Mouse (Mus musculus) hindbrain, embryonic 12.5 days (tissue): ENCODE results near the gene Rab3b. TPM values are rescaled to one million over a fixed set of nuclear protein-coding genes. Genes with fewer than 3 reads are reported as not detected.
"Not testable (repeated sequence)": the region's sequence is repeated elsewhere in the genome, so short reads cannot be mapped to it uniquely, and the experiment has no call there.

Experiments
- ATAC-seq: fragments of 200-750 bp; cut with Nextera tagmentation; 2 replicates; pipeline ENCODE4 v1.8.0; 2017; ENCODE audit warnings: moderate TSS enrichment; ENCODE audit not compliant: low FRiP score
- H3K27ac ChIP-seq: fragments of 300-500 bp; sonication (generic); 2 replicates; pipeline ENCODE4 v1.5.1; 2016; ENCODE audit warnings: mild to moderate bottlenecking
- H3K27me3 ChIP-seq: fragments of 300-500 bp; sonication (generic); 2 replicates; pipeline ENCODE4 v1.6.1; 2016; ENCODE audit warnings: mild to moderate bottlenecking
- H3K36me3 ChIP-seq: fragments of 300-500 bp; sonication (generic); 2 replicates; pipeline ENCODE4 v1.6.1; 2016; ENCODE audit warnings: mild to moderate bottlenecking
- H3K4me1 ChIP-seq: fragments of 300-500 bp; sonication (generic); 2 replicates; pipeline ENCODE4 v1.6.1; 2016
- H3K4me2 ChIP-seq: fragments of 300-500 bp; sonication (generic); replicated peaks from 2 replicates; pipeline ENCODE4 v1.6.1; 2016; ENCODE audit warnings: mild to moderate bottlenecking
- H3K4me3 ChIP-seq: fragments of 300-500 bp; sonication (generic); 2 replicates; pipeline ENCODE4 v1.5.1; 2016; ENCODE audit warnings: mild to moderate bottlenecking
- H3K9ac ChIP-seq: fragments of 300-500 bp; sonication (generic); 2 replicates; pipeline ENCODE4 v1.6.1; 2016; ENCODE audit warnings: mild to moderate bottlenecking, moderate library complexity
- H3K9me3 ChIP-seq: fragments of 300-500 bp; sonication (generic); replicated peaks from 2 replicates; pipeline ENCODE4 v1.6.1; 2016; ENCODE audit warnings: mild to moderate bottlenecking
- WGBS: fragments of 180-500 bp; shearing (Covaris S2); methylation state at CpG from one replicate; pipeline ENCODE4 v1.1.7; 2016; 5-methylcytosine and 5-hydroxymethylcytosine counted together
- polyA plus RNA-seq: library from polyadenylated mRNA; unstranded; fragments of >200 nt; fragmentation: Nextera tagmentation; extraction: Ambion mirVana; gene quantifications from 2 replicates; pipeline ENCODE4 v1.2.1, GENCODE M21; 2016

Gene Rab3b
- polyA plus RNA-seq, 1 experiment from 2014 or later = 45.5 TPM

DNA sequence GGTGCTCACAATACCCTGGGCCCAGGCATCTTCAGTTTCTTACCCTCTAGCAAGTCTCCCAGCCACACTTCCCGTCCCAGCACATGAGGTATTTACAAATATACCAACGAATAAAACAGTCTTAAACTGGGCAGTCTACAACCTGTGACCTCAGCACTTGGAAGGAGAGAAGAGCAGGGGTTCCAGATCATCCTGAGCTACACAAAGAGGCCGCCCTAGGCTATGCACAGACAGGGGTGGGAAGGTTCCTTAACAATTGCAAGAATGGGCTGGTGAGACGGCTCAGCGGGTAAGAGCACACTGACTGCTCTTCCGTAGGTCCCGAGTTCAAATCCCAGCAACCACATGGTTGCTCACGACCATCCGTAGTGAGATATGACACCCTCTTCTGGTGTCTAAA lies 24.5 kb downstream of the Rab3b start:
- H3K4me2 ChIP-seq = no peak overlapping the region
- peaks cover 19% of the 10 kb centered on the region for H3K4me1 ChIP-seq
- 89% methylated on average over 9 of the region's 9 CpGs for WGBS
- no peak overlapping the region for H3K27ac ChIP-seq
- no peak overlapping the region for H3K9ac ChIP-seq
- no peak overlapping the region for H3K4me3 ChIP-seq
- H3K9me3 ChIP-seq = no peaks in the 10 kb centered on the region
- no peaks in the 10 kb centered on the region for H3K36me3 ChIP-seq
- ATAC-seq = no peak
- H3K27me3 ChIP-seq = no peaks in the 10 kb centered on the region

DNA sequence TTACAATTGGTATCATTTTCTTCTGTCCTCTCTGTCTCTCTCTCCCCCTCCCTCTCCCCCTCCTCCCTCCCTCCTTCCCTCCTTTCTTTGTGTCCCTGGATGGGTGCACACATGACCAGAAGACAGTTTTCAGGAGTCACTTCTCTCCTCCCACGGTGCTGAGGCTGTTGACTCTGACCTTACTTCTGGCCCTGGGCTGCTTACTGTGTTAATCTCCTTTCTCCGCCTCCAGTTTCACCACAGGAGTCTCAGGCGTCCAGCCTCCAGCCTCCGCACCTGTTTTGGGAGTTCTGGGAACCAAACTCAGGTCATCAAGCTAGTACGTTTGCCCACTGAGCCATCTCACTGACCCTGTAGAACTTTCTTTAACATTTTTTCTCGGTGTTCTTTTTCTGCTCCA lies 25.2 kb downstream of the Rab3b start:
- Histone ChIP-seq H3K27me3 (no peaks in the 10 kb centered on the region), H3K4me3 (no peak overlapping the region), H3K9me3 (no peaks in the 10 kb centered on the region), H3K36me3 (no peaks in the 10 kb centered on the region), H3K27ac (no peak overlapping the region), H3K4me1 (peaks cover 18% of the 10 kb centered on the region), H3K9ac (no peak overlapping the region), H3K4me2 (no peak overlapping the region)
- ATAC-seq = no peak
- 42% methylated on average over 6 of the region's 6 CpGs for WGBS

DNA sequence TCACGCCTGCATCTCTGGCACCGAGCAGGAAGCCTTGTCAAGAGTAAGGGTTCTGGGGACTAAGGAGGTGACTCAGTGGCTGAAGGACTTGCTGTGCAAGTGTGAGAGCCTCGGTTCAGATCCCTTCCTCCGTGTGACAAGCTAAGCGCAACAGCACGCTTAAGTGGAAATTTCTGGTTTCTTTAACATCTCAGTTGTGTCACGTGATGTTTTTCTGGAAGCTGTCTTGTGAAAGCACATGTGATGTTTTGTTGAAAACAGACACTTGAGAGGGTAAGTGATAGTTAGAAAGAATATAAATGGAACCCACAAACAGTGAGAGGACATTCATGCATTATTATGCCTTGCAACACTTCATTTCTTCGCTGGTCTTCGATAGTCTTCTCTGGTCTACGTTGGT lies 25.9 kb downstream of the Rab3b start:
- H3K27me3 ChIP-seq = no peaks in the 10 kb centered on the region
- WGBS = 91% methylated on average over 10 of the region's 10 CpGs

DNA sequence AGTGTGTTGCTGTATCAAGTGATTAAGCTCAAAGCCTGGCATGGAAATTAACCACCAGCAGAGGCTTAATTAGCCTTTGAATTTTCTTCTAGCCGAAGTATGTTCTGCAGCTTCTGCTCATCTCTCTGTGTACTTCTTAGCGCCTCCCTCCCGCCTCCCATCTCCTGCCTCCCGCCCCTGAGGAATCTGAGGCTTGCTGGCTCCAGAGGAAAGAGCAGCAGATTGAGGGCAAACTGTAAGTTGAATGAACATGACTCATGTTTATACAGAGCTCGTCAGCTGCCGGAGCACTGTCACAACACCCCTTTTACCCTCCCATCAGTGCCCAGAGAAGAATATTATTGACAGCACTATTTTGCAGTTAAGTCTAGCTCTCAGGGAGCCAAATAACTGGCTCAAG lies 27.0 kb downstream of the Rab3b start:
- Histone ChIP-seq H3K4me3 (no peak overlapping the region), H3K4me1 (peaks cover 9% of the 10 kb centered on the region; the same call in 1 of the 2 replicates), H3K36me3 (no peaks in the 10 kb centered on the region), H3K27ac (no peak overlapping the region), H3K27me3 (no peaks in the 10 kb centered on the region), H3K4me2 (no peak overlapping the region), H3K9ac (no peak overlapping the region), H3K9me3 (no peaks in the 10 kb centered on the region)
- ATAC-seq = no peak
- 36% methylated on average over 6 of the region's 6 CpGs for WGBS

More for the DNA sequence above, 25.9 kb downstream of the Rab3b start:
- no peak overlapping the region for H3K4me2 ChIP-seq
- H3K9me3 ChIP-seq = no peaks in the 10 kb centered on the region
- no peak overlapping the region for H3K9ac ChIP-seq
- H3K4me1 ChIP-seq = peaks cover 11% of the 10 kb centered on the region
- H3K36me3 ChIP-seq = no peaks in the 10 kb centered on the region
- H3K4me3 ChIP-seq = no peak overlapping the region
- H3K27ac ChIP-seq = no peak overlapping the region
- no peak for ATAC-seq

DNA sequence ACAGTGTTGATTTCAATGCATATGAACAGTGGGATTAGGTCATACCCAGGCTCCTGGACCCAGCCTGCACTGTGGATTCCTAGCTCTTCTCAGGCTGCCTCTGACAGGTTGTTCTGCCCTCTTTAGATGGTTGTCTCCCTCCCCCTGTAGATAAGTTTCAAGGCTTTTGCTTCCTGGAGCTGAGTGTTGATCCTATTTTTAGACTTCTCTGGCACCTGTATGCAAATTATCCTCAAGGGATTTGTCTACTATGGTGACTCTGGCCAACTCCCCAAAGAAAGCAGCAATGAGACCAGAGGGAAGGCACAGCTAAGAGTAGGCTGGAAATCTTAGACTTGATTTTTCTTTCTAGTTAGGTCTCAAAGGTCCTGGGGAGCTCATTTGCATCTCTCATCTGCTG lies 28.6 kb downstream of the Rab3b start:
- no peak overlapping the region for H3K4me2 ChIP-seq
- no peak overlapping the region for H3K9ac ChIP-seq
- H3K27me3 ChIP-seq = no peaks in the 10 kb centered on the region
- H3K4me3 ChIP-seq = no peak overlapping the region
- H3K4me1 ChIP-seq = peaks cover 9% of the 10 kb centered on the region; the same call in 1 of the 2 replicates
- ATAC-seq = no peak
- H3K9me3 ChIP-seq = no peaks in the 10 kb centered on the region
- H3K36me3 ChIP-seq = no peaks in the 10 kb centered on the region
- no peak overlapping the region for H3K27ac ChIP-seq

DNA sequence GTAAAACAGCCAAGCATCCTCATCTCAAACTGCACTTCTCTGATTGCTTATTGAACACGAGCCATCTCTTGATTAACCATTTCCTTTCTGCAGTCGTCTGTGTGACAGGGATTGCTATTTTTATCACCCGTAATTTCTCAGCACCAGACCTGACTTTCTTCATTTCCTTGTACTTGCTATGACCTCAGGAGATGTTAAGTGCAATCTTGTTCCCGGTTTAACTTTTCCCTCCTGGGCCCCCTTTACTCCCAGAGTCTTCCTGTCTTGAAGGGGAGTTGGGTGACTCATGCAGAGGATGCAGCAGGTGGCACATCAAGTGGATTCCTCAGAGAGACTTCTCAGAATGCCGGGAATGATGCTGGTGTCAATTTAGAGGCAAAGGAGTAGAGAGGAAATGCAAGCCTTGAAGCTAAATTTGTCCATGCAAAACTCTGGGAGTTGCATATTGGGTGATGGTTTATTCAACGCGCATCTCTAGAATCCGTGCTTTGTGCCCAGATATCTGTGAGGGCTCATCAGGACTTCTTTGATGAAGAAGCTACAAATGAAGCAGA lies 31.1 kb downstream of the Rab3b start:
- no peak overlapping the region for H3K9ac ChIP-seq
- no peak overlapping the region for H3K4me3 ChIP-seq
- H3K27ac ChIP-seq = no peak overlapping the region
- H3K4me1 ChIP-seq = peaks cover 11% of the 10 kb centered on the region; the same call in 1 of the 2 replicates
- no peaks in the 10 kb centered on the region for H3K9me3 ChIP-seq
- no peak overlapping the region for H3K4me2 ChIP-seq
- no peaks in the 10 kb centered on the region for H3K27me3 ChIP-seq
- WGBS = 78% methylated on average over 8 of the region's 8 CpGs
- no peaks in the 10 kb centered on the region for H3K36me3 ChIP-seq
- no peak for ATAC-seq

DNA sequence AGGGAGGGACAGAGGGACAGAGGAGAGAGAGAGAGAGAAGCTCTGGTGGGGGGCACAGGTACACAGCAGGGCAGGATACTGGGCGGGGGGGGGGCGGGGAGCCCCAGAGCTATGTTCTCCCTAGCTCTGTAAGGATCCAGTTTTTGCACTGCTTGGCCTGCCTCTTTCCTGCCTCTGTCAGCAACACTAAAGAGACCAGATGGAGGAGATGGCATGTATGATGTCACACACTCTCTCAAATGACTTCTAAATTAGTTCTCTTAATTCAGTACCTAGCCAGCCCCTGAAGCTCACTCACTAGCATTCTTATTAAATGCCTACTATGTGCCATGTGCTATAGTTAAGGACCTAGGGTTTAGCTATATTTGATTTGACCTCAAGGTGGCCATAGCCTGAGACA lies 33.0 kb downstream of the Rab3b start:
- no peaks in the 10 kb centered on the region for H3K27me3 ChIP-seq
- no CpG with 5 or more reads among the region's 2 CpGs for WGBS
- H3K9me3 ChIP-seq = no peaks in the 10 kb centered on the region
- no peaks in the 10 kb centered on the region for H3K36me3 ChIP-seq
- H3K4me1 ChIP-seq = peaks cover 7% of the 10 kb centered on the region; the same call in 1 of the 2 replicates
- H3K27ac ChIP-seq = no peak overlapping the region
- no peak overlapping the region for H3K9ac ChIP-seq
- H3K4me2 ChIP-seq = no peak overlapping the region
- H3K4me3 ChIP-seq = no peak overlapping the region
- no peak for ATAC-seq

DNA sequence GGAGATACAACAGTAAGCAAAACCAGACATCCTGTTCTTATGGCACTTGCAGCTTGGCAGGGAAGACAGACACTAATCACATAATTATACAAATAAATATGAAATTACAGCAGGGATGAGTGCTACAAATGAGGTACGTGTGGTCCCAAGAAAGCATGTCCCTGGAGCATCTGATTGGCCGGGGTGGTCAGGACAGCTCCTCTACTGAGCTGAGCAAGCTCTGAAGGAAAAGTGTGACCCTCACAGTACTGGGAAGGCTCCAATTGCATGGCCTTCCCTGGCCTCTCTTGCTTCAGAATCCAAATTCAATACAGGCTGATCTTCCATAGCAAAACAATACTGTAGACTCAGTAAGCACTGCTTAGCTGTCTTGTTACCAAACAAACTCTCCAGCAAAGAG lies 34.3 kb downstream of the Rab3b start:
- no peaks in the 10 kb centered on the region for H3K27me3 ChIP-seq
- no peak overlapping the region for H3K27ac ChIP-seq
- H3K9ac ChIP-seq = no peak overlapping the region
- H3K9me3 ChIP-seq = no peaks in the 10 kb centered on the region
- H3K4me1 ChIP-seq = 0 out of 2 replicates have a peak, but pooled peaks cover 3% of the 10 kb centered on the region
- H3K4me3 ChIP-seq = no peak overlapping the region
- H3K4me2 ChIP-seq = no peak overlapping the region
- no peaks in the 10 kb centered on the region for H3K36me3 ChIP-seq
- ATAC-seq = no peak
- 93% methylated on average over 2 of the region's 2 CpGs for WGBS

DNA sequence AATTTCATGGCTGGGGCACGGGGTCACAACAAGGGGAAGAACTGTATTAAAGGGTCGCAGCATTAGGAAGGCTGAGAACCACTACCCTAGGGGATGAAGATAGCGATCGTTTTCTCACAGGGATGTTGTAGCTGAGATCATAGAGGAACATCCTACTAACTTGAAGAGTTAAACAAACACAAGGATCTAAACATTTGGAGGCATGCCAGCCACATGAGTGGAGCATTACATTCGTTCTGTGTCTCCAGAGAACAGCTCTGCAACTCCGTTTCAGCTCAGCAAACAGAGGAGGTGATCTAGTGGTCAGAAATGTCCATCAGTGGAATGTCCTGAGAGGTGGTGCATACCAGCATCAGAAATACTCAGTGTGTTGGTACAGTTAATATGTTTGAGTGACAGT lies 35.5 kb downstream of the Rab3b start:
- ATAC-seq = no peak
- Histone ChIP-seq H3K9me3 (no peaks in the 10 kb centered on the region), H3K4me1 (0 out of 2 replicates have a peak, but pooled peaks cover 3% of the 10 kb centered on the region), H3K27ac (no peak overlapping the region), H3K9ac (no peak overlapping the region), H3K36me3 (no peaks in the 10 kb centered on the region), H3K4me2 (no peak overlapping the region), H3K27me3 (no peaks in the 10 kb centered on the region), H3K4me3 (no peak overlapping the region)
- 76% methylated on average over 6 of the region's 6 CpGs for WGBS

DNA sequence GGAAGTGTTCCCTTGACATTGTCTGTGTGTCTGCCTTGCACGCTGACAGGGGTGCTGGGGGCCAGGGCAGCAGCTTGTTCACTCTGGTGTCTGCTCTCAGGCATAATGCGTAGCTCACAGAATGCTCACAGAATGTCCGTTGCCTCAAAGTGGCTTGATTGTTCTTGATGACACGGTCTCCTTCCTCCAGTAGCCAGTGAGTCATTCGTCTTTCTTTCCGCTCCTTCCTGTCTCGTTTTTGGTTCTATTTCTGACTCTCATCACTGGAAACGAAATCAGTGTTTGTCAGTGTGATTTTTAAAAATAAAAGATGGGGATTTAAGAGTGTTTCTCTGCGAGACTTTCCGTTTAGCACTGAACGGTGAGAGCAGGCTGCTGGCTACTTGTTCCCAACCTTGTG lies 36.2 kb downstream of the Rab3b start:
- ATAC-seq = no peak

DNA sequence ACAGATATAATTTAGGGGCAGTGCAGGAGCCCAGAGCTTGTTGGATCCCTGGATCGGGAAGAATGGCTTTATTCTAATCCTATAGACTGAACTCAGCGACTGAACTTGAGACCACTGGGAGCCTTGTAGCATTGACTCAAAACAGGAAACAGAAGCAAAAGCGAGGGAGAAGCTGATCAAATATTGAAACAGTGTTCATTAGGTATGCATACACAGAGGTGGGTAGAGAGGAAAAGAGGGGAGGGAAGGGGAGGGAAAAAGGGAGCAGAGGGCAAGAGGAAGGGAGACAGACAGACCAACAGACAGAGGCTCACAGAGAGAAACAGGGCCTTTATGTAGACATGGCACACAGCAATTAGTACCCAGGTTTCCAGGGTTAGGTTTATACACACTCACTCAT lies 38.8 kb downstream of the Rab3b start:
- no peaks in the 10 kb centered on the region for H3K36me3 ChIP-seq
- 79% methylated on average over 3 of the region's 3 CpGs for WGBS
- no peak overlapping the region for H3K4me2 ChIP-seq
- no peak overlapping the region for H3K27ac ChIP-seq
- no peak for ATAC-seq
- H3K4me3 ChIP-seq = no peak overlapping the region
- 0 out of 2 replicates have a peak, but pooled peaks cover 3% of the 10 kb centered on the region for H3K4me1 ChIP-seq
- H3K9ac ChIP-seq = no peak overlapping the region
- H3K9me3 ChIP-seq = no peaks in the 10 kb centered on the region
- no peaks in the 10 kb centered on the region for H3K27me3 ChIP-seq

More for the DNA sequence above, 36.2 kb downstream of the Rab3b start:
- 0 out of 2 replicates have a peak, but pooled peaks cover 3% of the 10 kb centered on the region for H3K4me1 ChIP-seq
- no peak overlapping the region for H3K4me3 ChIP-seq
- H3K9me3 ChIP-seq = no peaks in the 10 kb centered on the region
- 60% methylated on average over 11 of the region's 11 CpGs for WGBS
- no peak overlapping the region for H3K9ac ChIP-seq
- no peaks in the 10 kb centered on the region for H3K27me3 ChIP-seq
- no peak overlapping the region for H3K27ac ChIP-seq
- no peak overlapping the region for H3K4me2 ChIP-seq
- no peaks in the 10 kb centered on the region for H3K36me3 ChIP-seq

DNA sequence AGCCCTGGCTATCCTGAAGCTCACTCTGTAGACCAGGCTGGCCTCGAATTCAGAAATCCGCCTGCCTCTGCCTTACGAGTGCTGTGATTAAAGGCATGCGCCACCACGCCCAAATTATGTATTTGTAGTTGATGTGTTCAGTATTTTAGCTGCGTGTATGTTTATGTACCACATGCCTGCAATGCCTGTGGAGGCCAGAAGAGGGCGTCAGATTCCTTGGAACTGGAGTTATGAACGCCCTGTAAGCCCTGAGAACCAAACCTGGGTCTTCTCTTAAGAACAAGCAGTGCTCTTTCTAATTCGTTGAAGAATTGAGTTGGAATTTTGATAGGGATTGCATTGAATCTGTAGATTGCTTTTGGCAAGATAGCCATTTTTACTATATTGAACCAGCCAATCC lies 49.1 kb downstream of the Rab3b start:
- not testable (repeated sequence) for H3K4me2 ChIP-seq, H3K27ac ChIP-seq, H3K9me3 ChIP-seq, H3K4me1 ChIP-seq, ATAC-seq, H3K4me3 ChIP-seq, H3K9ac ChIP-seq, H3K27me3 ChIP-seq, H3K36me3 ChIP-seq
- WGBS = 77% methylated on average over 9 of the region's 9 CpGs

DNA sequence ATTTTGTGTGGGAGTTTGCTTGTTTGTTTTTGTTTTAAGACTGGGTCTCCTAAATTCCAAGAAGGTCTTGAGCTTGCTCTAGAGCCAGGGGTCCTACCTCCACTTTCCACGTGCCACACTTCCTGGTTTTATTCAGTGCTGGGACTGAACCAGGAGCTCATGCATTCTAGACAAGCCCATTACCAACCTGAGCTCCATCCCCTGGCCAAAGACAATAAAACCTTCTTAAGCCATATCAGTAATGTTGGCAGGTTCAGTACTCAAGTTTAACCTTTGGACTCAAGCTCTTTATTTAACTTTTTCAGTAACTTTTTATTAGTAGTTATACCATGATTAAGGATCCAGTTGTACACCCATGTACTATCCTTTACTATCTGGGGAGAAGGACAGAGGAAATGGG lies 54.3 kb downstream of the Rab3b start:
- ATAC-seq = no peak
- Histone ChIP-seq H3K9me3 (no peaks in the 10 kb centered on the region), H3K4me2 (no peak overlapping the region), H3K27ac (no peak overlapping the region), H3K9ac (no peak overlapping the region), H3K27me3 (no peaks in the 10 kb centered on the region), H3K4me1 (no peaks in the 10 kb centered on the region), H3K36me3 (no peaks in the 10 kb centered on the region), H3K4me3 (no peak overlapping the region)
- WGBS = 57% methylated on average over 1 of the region's 1 CpGs
